Mouse (Mus musculus): Measurements from ENCODE around the gene Olfr907.

Gene Olfr907

DNA sequence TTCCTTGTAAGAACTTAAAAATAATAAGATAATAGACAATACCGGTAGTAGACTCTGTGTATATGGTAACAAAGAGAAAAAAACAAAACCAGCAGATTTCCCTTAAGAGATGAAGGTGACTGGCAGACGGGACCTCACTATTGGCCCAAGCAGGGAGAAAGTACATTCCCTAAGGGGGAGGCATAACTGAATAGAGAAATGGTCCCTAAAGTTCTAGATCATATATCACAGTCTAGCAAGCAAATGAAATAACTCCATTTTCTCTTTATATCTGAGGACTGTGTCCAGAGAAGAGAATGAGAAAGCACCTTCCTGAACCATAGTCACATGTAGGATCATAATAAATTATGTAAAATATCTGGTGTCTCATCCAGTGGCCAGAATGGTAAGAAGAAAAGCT, at the start of gene Olfr907:
TSS of gene Olfr907 (plus strand) at position 301 of the 400 bp plus-strand sequence.
- DNase-seq (ENCODE audit: extremely low read depth, low read depth), result no peak

DNA sequence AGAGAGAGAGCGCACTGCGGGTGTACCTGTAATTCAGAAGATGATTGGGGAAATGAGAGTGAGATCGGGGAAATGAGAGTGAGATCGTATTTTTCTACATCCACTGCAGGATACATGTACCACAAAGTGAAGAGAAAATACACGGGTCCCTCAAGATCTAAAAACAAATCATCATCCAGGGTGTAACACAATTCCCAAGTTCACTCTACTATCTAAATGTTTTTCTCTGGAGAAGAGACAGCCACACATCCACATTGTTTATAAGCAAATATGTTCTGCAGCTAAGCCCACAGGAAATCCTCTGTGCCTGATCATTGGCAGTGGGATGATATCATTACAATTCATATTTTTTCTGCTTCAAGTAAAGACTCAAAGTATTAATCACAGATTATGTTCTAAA, 48.2 kb upstream of the Olfr907 start, which contains the start of gene Olfr902:
TSS of gene Olfr902 (plus strand) at position 301 of the 400 bp plus-strand sequence.
- DNase-seq (ENCODE audit: extremely low read depth, low read depth), result no peak

DNA sequence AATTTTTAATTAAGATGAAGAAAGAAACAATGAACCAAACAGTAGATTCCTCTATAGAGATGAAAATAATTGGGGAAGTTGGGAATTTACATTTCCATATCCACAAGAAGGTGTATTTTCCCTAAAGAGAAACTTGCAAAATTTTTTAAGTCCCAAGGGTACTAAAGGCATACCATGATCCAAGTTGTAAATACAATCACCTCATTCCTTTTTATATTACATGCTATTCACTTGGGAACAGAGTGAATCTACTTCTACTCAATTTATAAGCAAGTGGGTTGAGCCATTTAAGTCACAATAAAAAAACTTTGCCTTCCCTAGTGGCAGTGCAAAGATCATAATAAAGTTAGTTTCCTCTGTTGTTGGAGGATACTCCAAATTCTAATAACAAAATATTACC, 32.8 kb upstream of the Olfr907 start, which contains the start of gene Olfr904:
TSS of gene Olfr904 (plus strand) at position 301 of the 400 bp plus-strand sequence.
- no peak for DNase-seq (ENCODE audit: extremely low read depth, low read depth)

DNA sequence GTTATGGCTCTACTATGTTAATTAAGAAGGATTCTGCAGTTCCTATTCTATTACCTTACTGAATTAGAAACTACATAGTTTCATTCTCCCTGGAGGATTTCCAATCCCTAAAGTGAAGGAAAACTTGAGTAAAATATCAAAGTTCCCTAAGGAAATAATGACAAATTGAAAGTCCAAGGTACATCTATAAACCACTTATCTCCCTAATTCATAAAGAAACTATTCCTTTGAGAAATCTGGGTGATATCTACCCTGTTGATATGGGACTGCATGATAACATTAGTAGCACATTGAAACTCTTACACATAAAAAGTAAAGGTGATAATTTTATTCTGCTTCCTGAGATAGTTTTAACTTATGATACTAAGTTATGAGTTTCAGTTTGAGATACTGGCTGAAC, 24.8 kb upstream of the Olfr907 start, which contains the start of gene Olfr905:
TSS of gene Olfr905 (plus strand) at position 301 of the 400 bp plus-strand sequence.
- no peak for DNase-seq (ENCODE audit: extremely low read depth, low read depth)

DNA sequence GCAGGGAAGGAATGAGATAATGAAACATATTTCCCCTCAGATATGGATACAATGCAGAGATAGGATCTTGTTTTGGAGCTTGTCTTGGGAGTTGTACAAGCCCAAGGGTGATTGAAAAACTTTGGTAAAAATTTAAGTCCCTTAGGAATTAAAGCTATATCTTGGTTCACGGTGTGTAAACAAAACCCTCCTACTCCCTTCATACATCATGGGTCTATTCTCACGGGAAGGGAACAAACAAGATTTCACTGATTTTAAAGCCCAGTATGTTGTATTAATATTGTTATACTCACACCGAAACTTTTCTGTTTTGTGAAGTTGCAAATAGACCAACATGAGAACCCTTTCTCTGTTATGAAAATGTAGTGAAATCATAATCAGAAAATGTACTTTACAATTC, 8.8 kb upstream of the Olfr907 start, which contains the start of gene Olfr906:
TSS of gene Olfr906 (plus strand) at position 301 of the 400 bp plus-strand sequence.
- DNase-seq (ENCODE audit: extremely low read depth, low read depth), result no peak

DNA sequence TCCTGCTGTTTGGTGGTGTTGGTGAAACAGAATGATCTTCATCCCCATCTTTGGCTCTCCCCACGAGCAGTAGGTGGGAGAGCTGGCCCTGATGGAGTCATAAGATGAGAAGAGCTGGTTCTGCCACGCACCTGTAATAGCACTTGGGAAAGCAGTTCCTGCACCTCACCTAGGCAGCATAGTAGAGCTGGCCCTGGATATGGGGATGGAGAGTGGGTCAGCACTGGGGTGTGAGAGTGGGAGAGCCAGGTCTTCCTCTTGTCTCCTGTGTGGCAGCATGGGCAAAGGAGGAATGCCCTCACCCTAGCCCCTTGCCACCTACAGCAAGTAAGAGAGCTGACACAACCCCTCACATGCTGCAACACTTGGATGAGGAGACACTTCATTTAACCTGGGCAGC, 16.8 kb downstream of the Olfr907 start:
- no peak for DNase-seq (ENCODE audit: extremely low read depth, low read depth)

DNA sequence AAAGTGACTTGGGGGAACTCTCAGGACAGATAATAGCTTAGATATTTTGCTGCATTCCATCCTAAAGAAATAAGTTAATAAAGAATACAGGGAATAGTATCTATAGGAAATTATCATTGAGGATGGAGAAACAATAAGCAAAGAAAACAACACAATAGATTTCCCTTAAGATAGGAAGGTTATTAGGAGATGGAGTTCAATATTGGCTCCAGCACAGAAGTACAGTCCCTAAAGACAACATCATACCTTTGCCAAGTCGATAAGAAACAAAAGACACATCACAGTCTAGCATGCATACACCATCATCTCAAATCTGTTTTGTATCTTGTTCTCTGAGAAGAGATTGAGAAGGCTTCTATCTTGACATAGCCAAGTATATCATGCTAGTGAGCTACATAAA, 25.7 kb downstream of the Olfr907 start, which contains the start of gene Olfr911-ps1:
TSS of gene Olfr911-ps1 (plus strand) at position 301 of the 400 bp plus-strand sequence.
- DNase-seq (ENCODE audit: extremely low read depth, low read depth), result no peak

DNA sequence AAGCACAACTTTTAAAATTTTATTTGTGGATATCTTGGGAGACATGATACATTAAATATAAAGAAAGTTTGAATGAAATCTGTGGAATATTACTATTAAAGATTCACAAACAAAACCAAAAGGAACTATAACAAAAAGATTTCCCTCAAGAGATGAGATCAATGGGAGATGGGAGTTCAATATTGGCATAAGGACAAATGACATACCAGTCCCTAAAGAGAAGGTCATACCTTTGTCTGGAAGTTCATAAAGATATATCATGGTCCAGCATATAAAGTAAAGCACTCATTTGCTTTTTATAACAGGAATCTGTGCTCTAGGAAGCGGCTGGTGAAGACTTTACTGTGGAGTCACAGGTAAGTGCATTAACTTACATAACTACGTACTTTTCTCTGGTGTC, 41.9 kb downstream of the Olfr907 start, which contains the start of gene Olfr910:
TSS of gene Olfr910 (plus strand) at position 301 of the 400 bp plus-strand sequence.
- DNase-seq (ENCODE audit: extremely low read depth, low read depth), result no peak

Data from MEL-GATA-1-ER (cell line).